Mouse (Mus musculus) Patski (cell line): ENCODE measurements at regions not wholly inside any gene's neighbourhood (a gene's known extent, or its start where the extent isn't known, plus 50 kb on each side); places are given as distances from the start of the nearest gene placed in this dataset.

ENCODE experiments used
- ATAC-seq: fragments of 100-300 bp; one replicate; pipeline ENCODE4 v1.8.0; 2021
- CTCF ChIA-PET: fragments of 350-600 bp; sonication (Branson Sonifier 250); formaldehyde crosslinking; loops from one replicate; lab custom pipeline; 2022; ENCODE audit warnings: inconsistent platforms; lab: Charles Lee
- POLR2A ChIA-PET: fragments of 350-600 bp; sonication (Branson Sonifier 250); formaldehyde crosslinking; loops from one replicate; lab custom pipeline; 2022; ENCODE audit warnings: antibody characterized with exemption, inconsistent platforms; lab: Charles Lee
- DNase-seq: peaks from one replicate; pipeline ENCODE4 v3.0.0-alpha.2; 2011; ENCODE audit warnings: low read depth, low spot score
- H3K27me3 ChIP-seq: fragments of 371-371 bp; one replicate; pipeline ENCODE4 v1.5.1; 2021
- CTCF ChIP-seq: fragments of 100-300 bp; IDR thresholded peaks from one replicate; pipeline ENCODE4 v1.5.1; 2021
- in situ Hi-C: fragments of 300-500 bp; cut with MboI; formaldehyde crosslinking; loops from 3 replicates; pipeline ENCODE4 v1.11.1; 2018; ENCODE audit warnings: low pct_unique_long_range_greater_than_20kb, mixed read lengths

DNA sequence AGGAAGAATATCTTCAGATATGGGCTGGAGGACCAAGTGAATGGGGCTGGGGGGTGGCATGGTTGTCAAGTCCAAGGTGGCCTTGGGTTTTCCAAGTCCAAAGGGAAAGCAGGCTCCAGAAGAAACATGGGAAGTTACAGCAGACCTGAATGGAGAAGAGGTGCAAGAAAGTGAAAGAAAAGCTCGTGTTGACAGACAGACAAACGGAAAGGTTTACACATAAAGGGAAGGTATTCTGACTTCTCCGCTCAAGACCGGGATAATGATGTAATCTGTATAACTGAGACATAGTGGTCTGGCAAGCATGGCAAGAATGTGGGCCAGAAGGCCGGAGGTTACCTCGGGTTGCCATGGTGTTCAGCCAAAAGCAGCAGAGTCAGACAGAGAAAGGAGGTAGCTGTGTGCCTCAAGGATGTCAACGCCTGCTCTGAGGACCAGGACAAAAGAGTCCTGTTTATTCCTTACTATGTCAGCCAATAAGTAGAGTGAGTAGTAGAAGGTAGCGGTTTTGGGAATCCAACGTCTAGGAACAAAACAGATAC is 50.8 kb upstream of the Elk3 start:
- CTCF ChIA-PET: interaction anchor here (1.0 to 1.4 kb wide), 2 partner anchors 11 to 41 kb away, joined by 3 read pairs; no protein-coding TSS in a partner anchor
- POLR2A ChIA-PET: no interaction called here
- no peak for DNase-seq
- ATAC-seq: peak; percentile 35
- in situ Hi-C loops: no loop called here
- no peaks in the 10 kb centered on the region for H3K27me3 ChIP-seq
- no peak for TF ChIP-seq CTCF

DNA sequence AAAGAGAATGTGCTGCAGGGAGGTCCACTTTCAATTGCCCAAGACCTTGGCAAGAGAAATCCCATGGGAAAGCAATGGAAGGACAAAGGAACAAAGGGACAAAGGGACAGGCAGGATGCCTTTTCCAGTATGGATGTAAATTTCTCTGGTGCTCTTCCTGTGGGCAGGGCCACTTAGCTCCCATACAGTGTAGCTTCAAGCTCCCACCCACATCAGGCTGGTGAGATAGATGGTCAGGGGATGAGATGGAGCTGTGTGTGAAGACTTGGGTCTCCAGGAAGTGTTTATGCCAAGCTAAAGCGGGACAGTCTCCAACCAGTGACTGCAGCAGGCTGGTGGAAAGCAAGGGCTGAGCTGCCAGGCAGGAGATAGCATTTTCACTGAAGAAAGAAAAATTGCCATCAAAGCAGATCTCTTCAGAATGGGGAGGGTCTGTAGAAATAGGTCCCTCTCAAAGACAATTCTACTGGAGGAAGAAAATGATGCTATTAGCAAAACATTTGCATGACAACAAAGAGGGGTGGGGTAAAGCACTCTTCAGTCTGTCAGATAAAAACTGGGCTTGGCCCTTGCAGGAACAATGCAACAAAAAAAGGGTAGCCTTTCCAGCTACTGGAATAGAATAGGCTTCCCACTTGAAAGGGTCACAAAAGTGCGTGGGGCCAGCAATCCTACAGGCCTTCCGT is 53.3 kb upstream of the Elk3 start:
- CTCF ChIA-PET: no interaction called here
- in situ Hi-C loops: no loop called here
- no peak for DNase-seq

DNA sequence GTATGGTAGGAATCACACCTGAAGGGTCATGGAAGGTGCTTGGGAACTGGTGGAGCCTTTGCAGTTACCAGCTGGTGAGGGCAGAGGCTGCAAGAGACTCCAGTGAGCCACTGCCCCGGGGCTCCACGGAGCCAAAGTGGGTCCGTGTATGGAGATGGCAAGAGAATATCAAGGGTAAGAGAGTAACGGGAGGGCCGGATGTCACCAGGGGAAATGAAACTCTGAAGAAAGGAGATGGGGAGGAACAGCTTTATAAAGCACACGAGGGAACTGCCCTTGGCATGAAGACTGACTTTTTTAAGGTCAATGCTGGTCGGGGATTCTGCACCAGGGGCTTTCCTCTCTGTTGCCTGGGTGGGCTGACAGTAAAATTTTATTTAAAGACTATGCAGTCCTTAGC is 53.9 kb upstream of the Elk3 start:
- CTCF ChIA-PET: no interaction called here
- no peak for ATAC-seq

More for the DNA sequence above, 53.3 kb upstream of the Elk3 start:
- H3K27me3 ChIP-seq: no peaks in the 10 kb centered on the region
- TF ChIP-seq CTCF: no peak
- POLR2A ChIA-PET: no interaction called here
- ATAC-seq: no peak

GRCm38 (mm10) chr10:93365318-93365717 is 54.4 kb upstream of the Elk3 start:
- ChIA-PET CTCF (no interaction called here), POLR2A (no interaction called here)
- in situ Hi-C loops: loop anchor here (5.0 kb wide), 1 partner anchor 68 kb away; no protein-coding TSS in a partner anchor
- no peak for DNase-seq
- no peaks in the 10 kb centered on the region for H3K27me3 ChIP-seq
- no peak for TF ChIP-seq CTCF
- ATAC-seq: no peak

More for the DNA sequence above, 53.9 kb upstream of the Elk3 start:
- no peak for DNase-seq
- POLR2A ChIA-PET: no interaction called here
- TF ChIP-seq CTCF: no peak
- no peaks in the 10 kb centered on the region for H3K27me3 ChIP-seq
- in situ Hi-C loops: loop anchor here (5.0 kb wide), 1 partner anchor 68 kb away; no protein-coding TSS in a partner anchor

- ChIA-PET CTCF (no interaction called here), POLR2A (interaction anchor here (0.7 kb wide), 1 partner anchor 72 kb away, joined by 3 read pairs; no protein-coding TSS in a partner anchor)
- ATAC-seq (no peak), DNase-seq (no peak)
- H3K27me3 ChIP-seq: no peaks in the 10 kb centered on the region
- TF ChIP-seq CTCF: peak; percentile 42
- in situ Hi-C loops: loop anchor here (5.0 kb wide), 1 partner anchor 69 kb away; no protein-coding TSS in a partner anchor
Measured at GRCm38 (mm10) chr10:93365824-93366223, 54.9 kb upstream of the Elk3 start.

GRCm38 (mm10) chr10:93369737-93370136 is 58.8 kb upstream of the Elk3 start:
- DNase-seq: no peak
- ChIA-PET POLR2A (no interaction called here), CTCF (interaction anchor here (1.1 kb wide), 1 partner anchor 319 kb away, joined by 3 read pairs; no protein-coding TSS in a partner anchor)
- no peak for ATAC-seq
- no peaks in the 10 kb centered on the region for H3K27me3 ChIP-seq
- no peak for TF ChIP-seq CTCF
- in situ Hi-C loops: loop anchor here (5.0 kb wide), 1 partner anchor 72 kb away; no protein-coding TSS in a partner anchor

- no peaks in the 10 kb centered on the region for H3K27me3 ChIP-seq
- CTCF ChIA-PET: interaction anchor here (1.1 kb wide), 1 partner anchor 320 kb away, joined by 3 read pairs; no protein-coding TSS in a partner anchor
- DNase-seq (no peak), ATAC-seq (no peak)
- POLR2A ChIA-PET: interaction anchor here (0.8 kb wide), 1 partner anchor 215 kb away, joined by 4 read pairs; no protein-coding TSS in a partner anchor
- in situ Hi-C loops: no loop called here
- no peak for TF ChIP-seq CTCF
Measured at GRCm38 (mm10) chr10:93370331-93370730, 59.4 kb upstream of the Elk3 start.

GRCm38 (mm10) chr10:93372281-93372680 is 61.3 kb upstream of the Elk3 start:
- DNase-seq (no peak), ATAC-seq (no peak)
- in situ Hi-C loops: no loop called here
- POLR2A ChIA-PET: no interaction called here
- CTCF ChIA-PET: interaction anchor here (0.6 to 1.4 kb wide), 2 partner anchors 9 to 10 kb away, joined by 3 read pairs; no protein-coding TSS in a partner anchor
- TF ChIP-seq CTCF: no peak
- no peaks in the 10 kb centered on the region for H3K27me3 ChIP-seq

- ATAC-seq: no peak
Measured at GRCm38 (mm10) chr10:93373265-93373664, 62.3 kb upstream of the Elk3 start.

DNA sequence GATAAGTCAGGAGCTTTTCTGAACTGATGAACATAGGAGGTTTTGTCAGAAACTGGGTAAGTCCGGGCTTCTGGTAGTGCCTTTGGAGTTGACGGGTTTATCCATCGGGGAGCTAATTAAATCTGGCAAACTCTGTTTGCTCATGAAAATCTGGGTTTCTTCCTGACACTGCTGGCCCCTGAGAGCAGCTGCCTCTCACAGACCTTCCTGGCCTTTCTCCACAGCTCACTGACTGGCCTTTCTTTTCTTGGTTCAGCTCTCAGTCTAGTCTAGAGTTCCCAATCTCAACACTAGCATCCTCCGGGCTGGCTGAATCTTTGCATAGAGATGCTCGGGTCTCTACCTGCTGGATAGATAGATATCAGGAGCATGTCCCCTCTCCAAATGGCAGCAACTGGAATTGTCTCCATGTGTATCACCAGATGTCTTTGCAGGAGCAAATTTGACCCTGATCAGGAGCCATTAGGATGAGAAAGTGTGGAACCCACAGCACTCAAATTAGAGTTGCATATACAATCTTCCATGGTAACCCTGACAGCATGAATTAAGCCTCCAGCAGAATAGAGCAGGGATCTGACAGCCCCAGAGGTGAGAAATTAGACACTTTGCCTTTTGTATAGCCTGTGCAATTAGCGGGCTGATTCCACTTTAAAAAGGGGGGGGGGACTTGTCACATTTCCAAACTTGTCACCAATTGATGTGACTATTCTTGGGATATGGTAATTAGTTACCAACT is 63.2 kb upstream of the Elk3 start:
- no peaks in the 10 kb centered on the region for H3K27me3 ChIP-seq
- ChIA-PET POLR2A (no interaction called here), CTCF (interaction anchor here (1.6 kb wide), 1 partner anchor 9 kb away, joined by 5 read pairs; no protein-coding TSS in a partner anchor)
- ATAC-seq (no peak), DNase-seq (no peak)
- in situ Hi-C loops: no loop called here
- TF ChIP-seq CTCF: no peak

More at GRCm38 (mm10) chr10:93373265-93373664, 62.3 kb upstream of the Elk3 start:
- in situ Hi-C loops: no loop called here
- no peak for DNase-seq
- ChIA-PET CTCF (interaction anchor here (1.4 to 1.6 kb wide), 2 partner anchors 10 to 11 kb away, joined by 3 to 5 read pairs; no protein-coding TSS in a partner anchor), POLR2A (no interaction called here)
- no peaks in the 10 kb centered on the region for H3K27me3 ChIP-seq
- TF ChIP-seq CTCF: no peak
